Mouse (Mus musculus) embryo, embryonic 11.5 days (tissue): ENCODE measurements around the gene Rbck1.
"Not testable (repeated sequence)": the region's sequence is repeated elsewhere in the genome, so short reads cannot be mapped to it uniquely, and the experiment has no call there.

Experiments
- DNase-seq: peaks from one replicate; pipeline ENCODE4 v3.0.0-alpha.2; 2012; ENCODE audit warnings: low read depth, low spot score

Rbck1 gene

DNA sequence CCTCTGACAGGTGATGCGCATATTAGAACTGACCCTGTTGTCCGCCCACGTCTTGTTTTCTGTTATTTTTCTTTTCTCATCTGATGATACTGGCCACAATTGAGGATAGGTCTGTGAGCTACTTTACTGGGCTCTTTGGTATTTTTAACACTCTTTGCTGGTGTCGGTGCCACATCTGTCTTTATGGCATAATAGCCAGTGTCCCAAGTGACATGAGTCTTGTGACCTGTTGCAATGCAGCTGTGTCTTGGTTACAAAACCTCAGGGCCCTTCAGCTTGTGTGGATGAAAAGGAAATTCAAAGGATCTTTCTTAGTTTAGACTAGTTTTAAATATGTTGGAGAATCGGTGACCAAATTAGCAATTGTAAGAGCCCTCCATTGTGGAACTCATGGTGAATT, 37.9 kb downstream of the Rbck1 start:
- no peak for DNase-seq

DNA sequence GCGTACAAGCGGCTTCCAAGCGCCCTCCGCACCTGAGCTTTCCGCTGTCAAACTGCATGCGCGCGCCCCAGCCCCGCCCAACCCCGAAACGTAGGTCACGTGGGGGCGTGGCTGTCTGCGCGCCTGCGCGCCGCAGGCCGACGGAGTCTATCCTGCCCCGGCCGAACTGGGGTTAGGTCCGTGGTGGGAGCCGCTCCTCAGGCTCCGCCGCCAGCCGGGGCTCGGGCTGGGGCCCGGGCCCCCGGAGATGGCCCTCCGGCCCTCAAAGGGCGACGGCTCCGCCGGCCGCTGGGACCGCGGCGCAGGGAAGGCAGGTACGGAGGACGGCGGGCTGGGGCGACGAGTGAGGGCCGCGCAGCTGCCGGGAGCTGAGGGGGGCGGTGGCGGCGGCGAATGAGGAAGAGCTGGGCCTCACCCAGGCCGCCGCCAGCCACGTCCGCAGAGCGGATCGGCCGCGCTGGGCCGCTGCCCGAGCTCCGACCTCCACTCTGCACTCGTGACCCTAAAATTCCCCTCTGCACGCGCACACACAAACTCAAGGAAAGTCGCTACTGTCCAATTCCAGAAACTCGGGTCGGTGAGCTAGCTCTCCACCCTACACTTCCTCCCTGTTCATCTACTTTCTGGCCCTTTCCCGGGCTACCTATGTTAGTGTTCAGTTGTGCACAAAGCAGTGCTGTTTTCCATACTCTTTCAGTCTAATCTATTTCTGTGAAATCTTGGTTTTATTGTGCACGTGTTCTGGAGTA, 38.6 kb downstream of the Rbck1 start, which contains the start of gene Tbc1d20:
Gene Tbc1d20, plus strand, starts transcription at position 102 of the 749 bp plus-strand sequence.
- peak; percentile 90 for DNase-seq

DNA sequence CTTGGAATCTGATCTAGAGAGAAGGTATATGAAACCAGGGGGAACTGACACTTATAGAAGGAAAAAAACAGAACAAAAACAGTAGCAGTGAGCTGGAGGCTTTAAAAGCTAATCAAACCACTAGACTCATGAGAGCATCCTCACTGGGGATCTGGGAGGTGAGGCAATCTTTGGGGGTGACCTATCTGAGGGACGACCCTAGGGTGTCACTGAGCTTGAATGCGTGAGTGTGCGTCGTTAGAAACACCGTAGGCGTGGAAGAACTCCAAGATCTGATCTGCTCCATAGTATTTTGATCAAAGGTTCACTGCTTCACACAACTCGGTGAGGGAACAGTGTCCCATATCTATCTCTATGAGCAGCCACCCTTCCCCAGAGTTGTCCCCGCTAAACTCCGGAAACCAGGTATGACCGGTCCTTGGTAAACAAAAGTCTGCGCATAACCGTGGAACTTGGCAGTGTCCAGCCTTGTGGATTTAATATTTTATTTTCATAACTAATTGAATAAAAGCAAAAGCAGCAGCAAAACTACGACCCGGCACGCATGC, 39.2 kb downstream of the Rbck1 start:
- DNase-seq, result no peak

DNA sequence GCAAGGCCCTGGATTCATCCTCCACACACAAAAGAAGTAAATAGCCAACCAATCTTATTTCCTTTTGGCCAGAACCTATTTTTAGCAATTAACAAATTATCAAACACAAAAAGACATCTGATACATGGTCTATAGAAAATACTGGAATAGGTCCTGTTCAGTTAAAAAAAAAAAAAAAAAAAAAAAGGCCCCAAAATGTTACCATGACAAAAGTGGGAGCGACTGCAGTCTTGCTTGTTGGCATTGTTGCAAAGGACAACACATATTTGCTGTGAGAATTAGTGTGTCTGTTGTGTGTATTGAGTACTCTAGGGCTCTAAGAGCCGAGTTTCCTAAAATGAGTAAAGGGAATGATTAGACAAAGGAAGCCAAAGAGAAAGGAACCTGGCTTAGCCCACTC, 40.0 kb downstream of the Rbck1 start:
- DNase-seq, result no peak

DNA sequence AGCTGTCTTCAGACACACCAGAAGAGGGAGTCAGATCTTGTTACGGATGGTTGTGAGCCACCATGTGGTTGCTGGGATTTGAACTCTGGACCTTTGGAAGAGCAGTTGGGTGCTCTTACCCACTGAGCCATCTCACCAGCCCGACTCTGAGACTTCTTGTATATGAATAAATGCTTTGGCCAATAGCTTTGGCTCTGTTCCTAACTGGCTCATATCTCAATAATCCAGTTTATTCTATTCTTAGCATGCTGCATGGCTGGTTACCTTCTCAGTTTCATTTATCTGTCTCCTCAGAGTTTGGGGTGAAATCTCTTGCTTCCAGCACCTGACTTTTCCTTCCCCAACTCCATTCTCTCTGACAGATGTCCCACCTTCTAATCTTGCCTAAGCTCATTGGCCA, 42.8 kb downstream of the Rbck1 start:
- not testable (repeated sequence) for DNase-seq

DNA sequence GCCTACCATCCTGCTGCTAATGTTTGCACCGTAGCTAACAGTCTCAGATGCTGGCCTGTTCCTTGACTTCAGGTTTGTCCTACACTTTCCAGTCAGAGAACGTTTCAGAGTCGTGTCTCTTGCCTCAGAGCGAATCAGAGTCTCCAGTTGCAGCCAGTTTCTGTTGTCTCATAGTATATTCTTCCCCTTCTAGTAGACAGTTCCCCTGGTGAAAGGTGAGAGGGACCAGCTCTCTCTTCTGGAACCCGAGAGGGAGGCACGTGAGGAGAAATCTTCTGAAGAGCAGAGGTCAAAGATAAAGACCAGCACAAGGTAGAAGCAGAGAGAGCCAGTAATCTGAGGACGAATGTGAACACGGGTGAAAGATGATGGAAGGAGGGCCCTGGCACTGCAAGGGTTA, 44.4 kb downstream of the Rbck1 start:
- no peak for DNase-seq

DNA sequence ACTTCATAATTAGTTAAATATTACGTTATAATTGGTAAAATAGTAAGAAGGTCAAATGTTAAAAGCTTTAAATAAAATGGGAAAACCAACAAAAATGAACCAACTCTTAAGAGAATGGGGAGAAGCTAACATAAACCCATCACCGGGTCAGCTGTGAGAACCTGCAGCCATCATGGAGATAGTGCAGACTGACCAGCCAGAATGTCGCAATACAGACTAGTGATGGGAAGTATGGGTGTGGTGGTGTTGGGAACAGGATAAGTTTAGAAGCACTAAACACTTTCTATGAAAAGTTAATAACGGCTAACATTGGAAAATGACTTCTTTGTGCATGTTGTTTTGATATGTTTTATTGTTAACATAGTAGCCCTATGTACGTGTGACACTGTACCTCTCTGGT, 44.9 kb downstream of the Rbck1 start:
- DNase-seq, result no peak

DNA sequence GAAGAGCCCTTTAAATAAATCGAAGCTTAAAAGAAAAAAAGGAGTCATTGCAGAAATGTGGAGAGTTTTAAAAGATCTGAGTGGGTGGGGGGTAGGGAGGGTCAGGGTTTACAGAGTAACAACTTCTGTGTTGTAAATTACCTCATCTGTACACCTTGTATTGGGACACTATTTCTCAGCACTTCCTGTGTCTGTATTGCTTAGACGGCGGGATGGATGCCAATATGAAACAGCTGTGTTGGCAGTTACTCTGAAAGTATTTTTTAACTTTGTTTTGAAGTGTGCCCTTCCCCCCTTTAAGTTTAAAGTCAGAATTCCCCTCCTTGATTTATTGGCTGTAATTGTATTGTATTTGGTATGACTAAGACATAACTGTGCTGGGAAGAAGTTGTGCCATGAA, 51.0 kb downstream of the Rbck1 start:
- DNase-seq, result no peak

DNA sequence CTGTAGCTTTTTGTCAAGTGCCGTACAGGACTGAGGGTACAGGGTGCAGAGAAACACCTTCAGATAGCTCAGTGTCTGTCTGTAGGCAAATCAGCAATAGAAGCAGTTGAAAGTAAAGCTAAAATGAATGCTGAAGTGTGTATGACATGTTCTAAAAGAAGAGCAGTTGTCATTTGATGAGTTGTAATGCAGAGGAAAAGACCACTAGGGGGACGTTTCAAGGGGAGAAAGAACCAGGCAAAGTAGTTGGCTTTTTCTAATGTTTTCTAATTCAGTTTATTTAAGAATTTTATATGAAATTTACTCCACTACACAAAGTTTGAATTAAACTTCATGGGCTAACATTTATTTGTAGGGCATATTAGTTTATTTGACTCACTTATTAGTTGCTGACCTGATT, 58.8 kb downstream of the Rbck1 start:
- DNase-seq, result no peak
